Mouse (Mus musculus) gastrocnemius, adult 2 months (tissue): ENCODE results near the gene Gsc. TPM values are rescaled to one million over a fixed set of nuclear protein-coding genes. Genes with fewer than 3 reads are reported as not detected.
"Not testable (repeated sequence)": the region's sequence is repeated elsewhere in the genome, so short reads cannot be mapped to it uniquely, and the experiment has no call there.

Experiments
- DNase-seq: peaks from one replicate; pipeline ENCODE4 v3.0.0; 2022
- H3K27ac ChIP-seq: fragments of 200-600 bp; 2 replicates; pipeline ENCODE4 v1.8.1; 2022; ENCODE audit warnings: mild to moderate bottlenecking
- H3K4me3 ChIP-seq: fragments of 200-600 bp; 2 replicates; pipeline ENCODE4 v1.8.1; 2022; ENCODE audit warnings: mild to moderate bottlenecking, moderate library complexity
- CTCF ChIP-seq: fragments of 200-600 bp; IDR thresholded peaks from 2 replicates; pipeline ENCODE4 v1.8.1; 2022; ENCODE audit warnings: antibody characterized with exemption, mild to moderate bottlenecking, moderate library complexity
- intact Hi-C: fragments of 180-260 bp; cut with DNase I; formaldehyde crosslinking; loops from one replicate; pipeline ENCODE4 v1.15.1; 2025
- total RNA-seq, 2 experiments: library from RNA; stranded (reverse); gene quantifications; 2 replicates each; pipeline ENCODE4 v1.2.3; 2021

Gsc gene
- total RNA-seq, 2 experiments from 2014 or later, result 0.42 TPM; not detected in 1

- no peak for DNase-seq
- intact Hi-C loops, result loop anchor here (10.0 kb wide), 1 partner anchor 220 kb away; no protein-coding TSS in a partner anchor
- Histone ChIP-seq H3K27ac (no peak overlapping the region), H3K4me3 (peak overlapping the region; percentile 85)
- TF ChIP-seq CTCF, result no peak
These were observed 1.2 kb upstream of the Gsc start for GRCm38 (mm10) chr12:104474191-104474871.

GRCm38 (mm10) chr12:104473492-104473891 is 362 bp upstream of the Gsc start:
- no peak for DNase-seq
- TF ChIP-seq CTCF, result no peak
- intact Hi-C loops, result loop anchor here (10.0 kb wide), 1 partner anchor 221 kb away; no protein-coding TSS in a partner anchor
- peak overlapping the region; percentile 21; the same call in 1 of the 2 replicates for H3K27ac ChIP-seq
- H3K4me3 ChIP-seq, result peak overlapping the region; percentile 85

- Histone ChIP-seq H3K4me3 (peak overlapping the region; percentile 85), H3K27ac (no peak overlapping the region)
- intact Hi-C loops, result loop anchor here (10.0 kb wide), 1 partner anchor 223 kb away; no protein-coding TSS in a partner anchor
- TF ChIP-seq CTCF, result no peak
- no peak for DNase-seq
These were observed 958 bp downstream of the Gsc start for GRCm38 (mm10) chr12:104472218-104472525.

- peak; percentile 36 for DNase-seq
- intact Hi-C loops, result loop anchor here (10.0 kb wide), 1 partner anchor 223 kb away; no protein-coding TSS in a partner anchor
- no peak for TF ChIP-seq CTCF
- Histone ChIP-seq H3K4me3 (peak overlapping the region; percentile 85), H3K27ac (no peak overlapping the region)
These were observed 1.5 kb downstream of the Gsc start for GRCm38 (mm10) chr12:104471351-104472217.

GRCm38 (mm10) chr12:104470646-104471045 is 2.5 kb downstream of the Gsc start:
- H3K4me3 ChIP-seq, result no peak overlapping the region
- intact Hi-C loops, result loop anchor here (10.0 kb wide), 1 partner anchor 224 kb away; no protein-coding TSS in a partner anchor
- DNase-seq, result no peak
- no peak for TF ChIP-seq CTCF
- H3K27ac ChIP-seq, result no peak overlapping the region

GRCm38 (mm10) chr12:104468783-104469182 is 4.3 kb downstream of the Gsc start:
- no peak overlapping the region for H3K27ac ChIP-seq

GRCm38 (mm10) chr12:104467372-104467771 is 5.8 kb downstream of the Gsc start:
- Histone ChIP-seq H3K27ac (no peak overlapping the region), H3K4me3 (no peak overlapping the region)
- intact Hi-C loops, result no loop called here
- no peak for TF ChIP-seq CTCF
- no peak for DNase-seq

More at GRCm38 (mm10) chr12:104468783-104469182, 4.3 kb downstream of the Gsc start:
- TF ChIP-seq CTCF, result no peak
- no peak for DNase-seq
- H3K4me3 ChIP-seq, result no peak overlapping the region
- intact Hi-C loops, result no loop called here

- no peak overlapping the region for H3K27ac ChIP-seq
- intact Hi-C loops, result no loop called here
- H3K4me3 ChIP-seq, result no peak overlapping the region
- no peak for TF ChIP-seq CTCF
- no peak for DNase-seq
These were observed 6.2 kb downstream of the Gsc start for GRCm38 (mm10) chr12:104466930-104467329.

GRCm38 (mm10) chr12:104461372-104461771 is 11.8 kb downstream of the Gsc start:
- H3K4me3 ChIP-seq, result no peak overlapping the region

GRCm38 (mm10) chr12:104459377-104459776 is 13.8 kb downstream of the Gsc start:
- Histone ChIP-seq H3K27ac (no peak overlapping the region), H3K4me3 (no peak overlapping the region)
- no peak; the same call in 1 of the 2 replicates for TF ChIP-seq CTCF
- no peak for DNase-seq
- intact Hi-C loops, result no loop called here

More at GRCm38 (mm10) chr12:104461372-104461771, 11.8 kb downstream of the Gsc start:
- no peak for TF ChIP-seq CTCF
- no peak for DNase-seq
- H3K27ac ChIP-seq, result no peak overlapping the region
- intact Hi-C loops, result no loop called here

GRCm38 (mm10) chr12:104453002-104453401 is 20.1 kb downstream of the Gsc start:
- Histone ChIP-seq H3K4me3 (no peak overlapping the region), H3K27ac (no peak overlapping the region)
- no peak for DNase-seq
- peak; percentile 37 for TF ChIP-seq CTCF
- intact Hi-C loops, result no loop called here

GRCm38 (mm10) chr12:104450257-104450656 is 22.9 kb downstream of the Gsc start:
- peak; percentile 25 for DNase-seq
- TF ChIP-seq CTCF, result no peak
- Histone ChIP-seq H3K4me3 (no peak overlapping the region), H3K27ac (no peak overlapping the region)
- intact Hi-C loops, result no loop called here

- peak; percentile 68 for TF ChIP-seq CTCF
- Histone ChIP-seq H3K4me3 (no peak overlapping the region), H3K27ac (no peak overlapping the region)
- intact Hi-C loops, result loop anchor here (10.0 kb wide), 1 partner anchor 367 kb away; no protein-coding TSS in a partner anchor
- DNase-seq, result peak; percentile 55
These were observed 25.0 kb downstream of the Gsc start for GRCm38 (mm10) chr12:104448099-104448498.

GRCm38 (mm10) chr12:104447056-104447455 is 26.1 kb downstream of the Gsc start:
- intact Hi-C loops, result loop anchor here (10.0 kb wide), 1 partner anchor 368 kb away; no protein-coding TSS in a partner anchor
- not testable (repeated sequence) for H3K4me3 ChIP-seq, DNase-seq, H3K27ac ChIP-seq
